Mouse (Mus musculus) C2C12 (cell line): Measurements from ENCODE around the gene Synj2. TPM values are rescaled to one million over a fixed set of nuclear protein-coding genes. Genes with fewer than 3 reads are reported as not detected.

ENCODE experiments used
- H3K27me3 ChIP-seq: one replicate; pipeline ENCODE4 v1.6.1; 2011; ENCODE audit not compliant: control insufficient read depth, insufficient read depth, insufficient read length
- H3K36me3 ChIP-seq: one replicate; pipeline ENCODE4 v1.6.1; 2011; ENCODE audit not compliant: control insufficient read depth, insufficient read depth
- H3K4me3 ChIP-seq: one replicate; pipeline ENCODE4 v1.5.1; 2011; ENCODE audit warnings: mild to moderate bottlenecking, control low read depth; ENCODE audit not compliant: poor library complexity, insufficient read depth, severe bottlenecking
- H3K79me2 ChIP-seq: one replicate; pipeline ENCODE4 v1.6.1; 2011; ENCODE audit not compliant: control insufficient read depth, insufficient read depth
- H3K79me3 ChIP-seq: one replicate; pipeline ENCODE4 v1.6.1; 2011; ENCODE audit warnings: low read depth, control low read depth
- H3ac ChIP-seq: one replicate; pipeline ENCODE3; 2011; ENCODE audit warnings: low read depth; ENCODE audit not compliant: control insufficient read depth, insufficient read length
- CEBPB ChIP-seq: IDR thresholded peaks from one replicate; pipeline ENCODE4 v1.6.1; 2011; ENCODE audit warnings: low read depth, mild to moderate bottlenecking, control low read depth, moderate library complexity
- CTCF ChIP-seq: IDR thresholded peaks from one replicate; pipeline ENCODE4 v1.5.1; 2011; ENCODE audit not compliant: control insufficient read depth, insufficient read depth, insufficient read length
- FOSL1 ChIP-seq: IDR thresholded peaks from one replicate; pipeline ENCODE4 v1.8.0; 2011; ENCODE audit warnings: mild to moderate bottlenecking, low read length; ENCODE audit not compliant: poor library complexity, insufficient read depth, severe bottlenecking
- MAX ChIP-seq: IDR thresholded peaks from one replicate; pipeline ENCODE4 v1.6.1; 2011; ENCODE audit warnings: mild to moderate bottlenecking, control low read depth
- MYOD1 ChIP-seq: IDR thresholded peaks from one replicate; pipeline ENCODE4 v1.6.1; 2011; ENCODE audit warnings: low read depth; ENCODE audit not compliant: control insufficient read depth, insufficient read length
- MYOG ChIP-seq: IDR thresholded peaks from one replicate; pipeline ENCODE4 v1.6.1; 2011; ENCODE audit not compliant: control insufficient read depth, insufficient read length; ENCODE audit errors: extremely low read depth
- USF1 ChIP-seq: IDR thresholded peaks from one replicate; pipeline ENCODE4 v1.6.1; 2011; ENCODE audit warnings: low read depth, mild to moderate bottlenecking, control low read depth, moderate library complexity
- polyA plus RNA-seq: library from polyadenylated mRNA; unstranded; fragments of >200 nt; fragmentation: generic; extraction: Trizol; gene quantifications from one replicate; pipeline ENCODE4 v1.2.1, GENCODE M21; 2012; ENCODE audit warnings: missing spikeins

Synj2 gene
- polyA plus RNA-seq, 1 experiment: 30.9 TPM

GRCm38 (mm10) chr17:5959096-5959495 is 18.0 kb downstream of the Synj2 start:
- Histone ChIP-seq H3K36me3 (peaks cover 8% of the 10 kb centered on the region), H3ac (no peak overlapping the region), H3K79me3 (peaks cover 65% of the 10 kb centered on the region), H3K4me3 (no peak overlapping the region), H3K79me2 (peaks cover 95% of the 10 kb centered on the region), H3K27me3 (no peaks in the 10 kb centered on the region)
- TF ChIP-seq CTCF: no peak
- TF ChIP-seq CEBPB: no peak
- TF ChIP-seq USF1: no peak
- no peak for TF ChIP-seq FOSL1
- TF ChIP-seq MAX: no peak
- TF ChIP-seq MYOD1: no peak
- TF ChIP-seq MYOG: no peak

DNA sequence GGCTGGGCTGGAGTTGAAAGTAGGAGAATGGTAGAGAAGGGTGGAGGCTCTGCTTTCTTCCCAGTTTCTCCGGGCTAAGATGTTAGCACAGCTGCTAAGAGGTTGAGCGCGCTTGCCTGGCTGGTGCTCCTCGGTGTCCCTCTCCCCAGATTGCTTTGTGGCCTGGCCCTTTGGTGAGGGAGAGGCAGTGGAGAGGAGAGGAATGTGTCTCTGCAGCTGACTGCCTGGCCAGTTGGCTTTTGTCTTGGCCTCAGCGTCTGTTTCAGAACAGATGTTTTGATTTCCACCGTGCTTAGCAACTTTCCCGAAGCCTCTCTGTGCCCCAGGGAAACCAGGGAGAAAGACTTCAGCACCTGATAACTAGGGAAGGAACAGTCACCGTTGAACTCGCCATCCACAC is 18.7 kb downstream of the Synj2 start:
- H3K79me2 ChIP-seq: peaks cover 97% of the 10 kb centered on the region
- peaks cover 65% of the 10 kb centered on the region for H3K79me3 ChIP-seq
- H3ac ChIP-seq: no peak overlapping the region
- no peak overlapping the region for H3K4me3 ChIP-seq
- no peaks in the 10 kb centered on the region for H3K27me3 ChIP-seq
- TF ChIP-seq MAX (no peak), FOSL1 (no peak)
- H3K36me3 ChIP-seq: peaks cover 8% of the 10 kb centered on the region

DNA sequence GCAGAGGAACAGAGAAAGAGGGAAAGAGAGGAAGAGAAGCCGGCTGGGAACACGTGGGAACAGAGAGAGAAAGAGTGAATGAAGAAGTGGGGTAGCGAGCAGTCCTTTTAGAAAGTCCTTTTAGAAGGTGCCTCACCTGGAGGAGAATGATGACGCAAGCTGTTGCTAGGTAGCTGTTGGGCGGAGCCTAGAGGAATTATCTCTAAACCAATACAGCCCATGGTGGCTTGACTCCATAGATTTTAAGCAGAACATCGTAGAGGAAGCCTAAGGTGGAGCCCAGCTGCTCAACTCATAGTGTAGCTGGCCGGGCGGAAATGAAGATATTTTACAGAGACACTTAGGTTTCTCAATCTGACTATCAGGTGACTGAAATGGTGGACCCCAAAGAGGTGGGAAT is 22.7 kb downstream of the Synj2 start:
- Histone ChIP-seq H3K4me3 (no peak overlapping the region), H3K79me2 (peaks cover 97% of the 10 kb centered on the region), H3K27me3 (no peaks in the 10 kb centered on the region), H3K79me3 (peaks cover 65% of the 10 kb centered on the region), H3ac (no peak overlapping the region), H3K36me3 (no peaks in the 10 kb centered on the region)
- TF ChIP-seq MYOD1 (no peak), MAX (no peak), FOSL1 (no peak), MYOG (no peak), CTCF (no peak), CEBPB (no peak), USF1 (no peak)

DNA sequence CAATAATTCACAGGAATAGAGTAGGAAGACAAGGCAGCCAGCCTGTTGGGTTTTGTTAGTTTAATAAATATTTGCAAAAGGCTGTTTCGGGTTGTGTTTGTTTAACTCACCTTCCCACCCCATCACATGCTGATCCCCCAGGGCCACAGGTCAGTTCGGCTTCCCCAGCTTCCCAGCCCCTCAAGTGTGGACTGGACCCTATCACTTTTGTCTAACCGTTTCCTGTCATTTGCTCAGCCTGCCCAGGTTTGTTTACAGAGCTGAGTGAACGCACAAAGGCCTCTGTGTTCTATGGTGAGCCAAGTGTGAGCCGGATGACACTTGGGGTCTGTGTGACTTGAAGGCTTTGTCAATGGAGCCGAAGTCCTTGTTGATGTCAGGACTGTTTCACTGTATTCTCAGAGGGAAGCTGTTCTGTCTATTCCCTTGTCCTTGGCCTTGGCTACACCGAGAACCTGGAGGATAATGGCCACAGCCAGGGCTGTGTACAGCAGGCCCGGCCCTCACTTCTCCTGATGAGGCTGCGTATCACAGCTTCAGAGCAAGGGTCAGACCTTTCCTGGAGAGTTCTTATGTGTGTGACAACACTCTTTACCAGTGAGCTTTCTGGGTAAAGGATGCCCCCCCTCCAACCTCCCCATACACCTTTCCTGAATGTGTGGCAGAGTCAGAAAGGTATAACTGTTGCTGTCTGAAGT is 24.2 kb downstream of the Synj2 start:
- Histone ChIP-seq H3K4me3 (no peak overlapping the region), H3K27me3 (no peaks in the 10 kb centered on the region), H3K36me3 (no peaks in the 10 kb centered on the region), H3K79me3 (peaks cover 61% of the 10 kb centered on the region), H3ac (no peak overlapping the region), H3K79me2 (peaks cover 97% of the 10 kb centered on the region)
- no peak for TF ChIP-seq MYOG
- TF ChIP-seq USF1: no peak

DNA sequence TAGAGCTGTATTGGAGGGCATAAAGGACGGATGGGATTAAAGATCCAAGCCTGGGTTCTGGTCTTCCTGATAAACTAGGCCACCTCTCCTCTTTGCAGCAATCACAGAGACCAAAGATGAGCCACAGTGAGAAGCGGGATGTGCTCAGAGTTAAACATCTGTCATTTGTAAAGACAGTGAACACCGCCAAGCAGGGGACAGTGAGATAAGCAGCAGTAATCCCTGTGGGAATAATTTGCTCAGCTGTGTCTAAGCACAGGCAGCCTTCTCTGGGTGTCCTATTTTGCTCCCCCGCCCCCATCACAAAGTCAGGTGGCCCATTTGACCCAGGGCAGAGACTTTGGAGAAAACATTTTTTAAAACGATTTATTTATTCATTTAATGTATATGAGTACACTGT is 25.6 kb downstream of the Synj2 start:
- Histone ChIP-seq H3K79me3 (peaks cover 52% of the 10 kb centered on the region), H3K79me2 (peaks cover 83% of the 10 kb centered on the region), H3K4me3 (no peak overlapping the region), H3K27me3 (no peaks in the 10 kb centered on the region), H3ac (no peak overlapping the region), H3K36me3 (no peaks in the 10 kb centered on the region)
- TF ChIP-seq MAX (no peak), MYOG (no peak), CTCF (no peak), USF1 (no peak)

- Histone ChIP-seq H3K4me3 (no peak overlapping the region), H3ac (no peak overlapping the region), H3K79me3 (peaks cover 48% of the 10 kb centered on the region), H3K79me2 (peaks cover 79% of the 10 kb centered on the region), H3K27me3 (no peaks in the 10 kb centered on the region), H3K36me3 (no peaks in the 10 kb centered on the region)
- TF ChIP-seq USF1 (no peak), CEBPB (no peak), MAX (no peak), FOSL1 (no peak), CTCF (no peak), MYOD1 (no peak), MYOG (no peak)
Observed at GRCm38 (mm10) chr17:5968562-5968961, 27.5 kb downstream of the Synj2 start.
